Mouse (Mus musculus): Measurements from ENCODE around the gene D1Pas1.

Gene D1Pas1

GRCm38 (mm10) chr1:186986506-186986905 is 19.3 kb downstream of the D1Pas1 start:
- DNase-seq (ENCODE audit: low spot score in 2 of 2), result no peak

GRCm38 (mm10) chr1:186988281-186988682 is 21.1 kb downstream of the D1Pas1 start:
- DNase-seq (ENCODE audit: low spot score in 2 of 2), result peak; percentile 11 to 19

- peak in 1 of 2 experiments; percentile 17 for DNase-seq (ENCODE audit: low spot score in 2 of 2)
Observed at GRCm38 (mm10) chr1:186988822-186989221, 21.6 kb downstream of the D1Pas1 start.

- DNase-seq (ENCODE audit: low spot score in 2 of 2), result no peak
Observed at GRCm38 (mm10) chr1:186991473-186991872, 24.3 kb downstream of the D1Pas1 start.

GRCm38 (mm10) chr1:186992113-186992512 is 24.9 kb downstream of the D1Pas1 start:
- no peak for DNase-seq (ENCODE audit: low spot score in 2 of 2)

GRCm38 (mm10) chr1:186997596-186998304 is 30.5 kb downstream of the D1Pas1 start:
- DNase-seq (ENCODE audit: low spot score in 2 of 2), result no peak

- no peak for DNase-seq (ENCODE audit: low spot score in 2 of 2)
Observed at GRCm38 (mm10) chr1:187003441-187003861, 36.2 kb downstream of the D1Pas1 start.

GRCm38 (mm10) chr1:187004306-187004705 is 37.1 kb downstream of the D1Pas1 start:
- no peak for DNase-seq (ENCODE audit: low spot score in 2 of 2)

GRCm38 (mm10) chr1:187006227-187006925 is 39.2 kb downstream of the D1Pas1 start:
- DNase-seq (ENCODE audit: low spot score in 2 of 2), result no peak

- DNase-seq (ENCODE audit: low spot score in 2 of 2), result no peak
Observed at GRCm38 (mm10) chr1:187008236-187008635, 41.0 kb downstream of the D1Pas1 start.

GRCm38 (mm10) chr1:187010071-187010470 is 42.9 kb downstream of the D1Pas1 start:
- DNase-seq (ENCODE audit: low spot score in 2 of 2), result no peak

GRCm38 (mm10) chr1:187011601-187012000 is 44.4 kb downstream of the D1Pas1 start:
- DNase-seq (ENCODE audit: low spot score in 2 of 2), result no peak

GRCm38 (mm10) chr1:187014141-187014540 is 46.9 kb downstream of the D1Pas1 start:
- no peak for DNase-seq (ENCODE audit: low spot score in 2 of 2)

GRCm38 (mm10) chr1:187015673-187016072 is 48.5 kb downstream of the D1Pas1 start:
- DNase-seq (ENCODE audit: low spot score in 2 of 2), result no peak

- DNase-seq (ENCODE audit: low spot score in 2 of 2), result no peak
Observed at GRCm38 (mm10) chr1:187016116-187016515, 48.9 kb downstream of the D1Pas1 start.

- DNase-seq (ENCODE audit: low spot score in 2 of 2), result no peak
Observed at GRCm38 (mm10) chr1:187020011-187020410, 52.8 kb downstream of the D1Pas1 start.

All from frontal cortex, postnatal 36 days (tissue).